Mouse (Mus musculus) heart, adult 11 months (tissue): Measurements from ENCODE around the gene Hist1h1e.
"Not testable (repeated sequence)": the region's sequence is repeated elsewhere in the genome, so short reads cannot be mapped to it uniquely, and the experiment has no call there.

ENCODE experiments used
- DNase-seq: peaks from one replicate; pipeline ENCODE4 v3.0.0; 2022

Gene Hist1h1e

DNA sequence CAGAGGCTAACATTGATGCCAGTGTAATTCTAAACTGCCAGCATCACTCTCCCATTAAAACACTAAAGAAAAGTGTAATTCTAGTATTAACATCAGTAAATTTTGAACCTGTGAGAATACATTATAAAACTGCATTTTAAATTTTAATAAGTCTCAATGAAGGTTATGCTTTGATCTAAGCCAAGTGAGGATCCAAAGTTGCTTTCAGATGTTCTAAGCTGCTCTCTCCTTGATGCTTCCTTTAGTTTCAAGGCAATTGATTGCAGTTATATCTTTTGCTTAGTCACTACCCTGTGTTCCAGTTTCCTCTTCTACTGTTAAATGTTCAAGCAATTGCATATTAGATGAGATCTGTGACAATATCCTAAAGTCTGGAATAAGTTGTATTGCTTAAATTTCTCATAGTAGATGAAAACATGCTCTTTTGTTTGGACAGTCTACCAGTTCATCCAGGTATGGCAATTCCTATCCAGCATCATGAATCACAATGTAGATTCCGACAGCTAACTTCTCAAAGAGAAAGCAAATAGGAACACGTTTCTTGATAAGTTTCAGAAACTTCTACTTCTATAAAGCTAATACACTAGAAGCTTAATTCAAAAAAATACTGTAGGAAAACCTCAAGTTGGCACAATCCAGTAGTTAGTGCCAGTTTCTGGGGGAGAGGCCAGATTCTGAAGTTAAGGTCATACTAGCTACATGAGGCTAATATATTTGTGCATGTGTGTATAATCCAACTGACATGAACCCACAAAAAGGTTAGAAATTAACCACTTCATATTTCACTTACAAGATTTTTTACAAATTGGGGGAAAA, 49.9 kb downstream of the Hist1h1e start:
- no peak for DNase-seq

DNA sequence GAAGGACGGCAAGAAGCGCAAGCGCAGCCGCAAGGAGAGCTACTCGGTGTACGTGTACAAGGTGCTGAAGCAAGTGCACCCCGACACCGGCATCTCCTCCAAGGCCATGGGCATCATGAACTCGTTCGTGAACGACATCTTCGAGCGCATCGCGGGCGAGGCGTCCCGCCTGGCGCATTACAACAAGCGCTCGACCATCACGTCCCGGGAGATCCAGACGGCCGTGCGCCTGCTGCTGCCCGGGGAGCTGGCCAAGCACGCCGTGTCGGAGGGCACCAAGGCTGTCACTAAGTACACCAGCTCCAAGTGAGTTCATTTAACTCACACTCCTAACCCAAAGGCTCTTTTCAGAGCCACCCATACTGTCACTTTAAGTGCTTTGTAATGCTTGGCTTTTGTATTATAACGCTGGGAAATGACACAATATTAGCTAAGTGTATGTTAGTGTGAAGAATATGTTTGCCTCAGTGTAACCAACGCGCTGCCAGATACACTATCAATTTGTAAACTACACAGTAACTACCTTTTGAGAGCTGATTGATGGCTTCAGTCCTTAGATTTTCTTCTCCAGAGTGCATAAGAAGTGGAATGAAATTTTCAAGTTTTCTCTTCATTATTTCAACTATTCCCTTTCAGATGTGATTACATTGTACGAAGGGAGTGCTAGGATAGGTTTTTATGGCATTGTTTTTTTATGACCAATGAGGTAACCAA, 50.7 kb downstream of the Hist1h1e start:
- DNase-seq = not testable (repeated sequence)

DNA sequence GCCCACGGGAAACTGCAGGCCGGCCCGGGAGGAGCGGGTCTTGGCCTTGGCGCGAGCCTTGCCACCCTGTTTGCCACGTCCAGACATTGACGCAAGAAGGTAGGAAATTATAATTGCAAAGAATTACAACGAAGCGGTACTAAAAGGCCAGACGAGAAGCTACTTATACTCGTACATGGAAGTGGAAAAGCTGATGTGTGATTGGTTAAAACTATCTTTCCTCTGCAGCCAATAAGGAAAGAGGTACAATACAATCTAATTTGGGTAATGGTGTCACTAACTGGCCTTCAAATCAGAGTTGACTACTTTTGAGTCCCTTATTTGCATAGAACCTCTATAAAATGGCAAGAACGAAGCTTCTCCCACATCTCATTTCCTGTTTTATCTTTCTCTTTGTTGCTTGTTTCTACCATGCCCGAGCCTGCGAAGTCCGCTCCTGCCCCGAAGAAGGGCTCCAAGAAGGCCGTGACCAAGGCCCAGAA, 51.3 kb downstream of the Hist1h1e start, which contains the start of the genes Hist1h2ae and Hist1h2bg:
TSS of gene Hist1h2ae (minus strand) at position 199 of the 482 bp plus-strand sequence.
TSS of gene Hist1h2bg (plus strand) at position 375 of the 482 bp plus-strand sequence.
- DNase-seq = peak; percentile 98
